Mouse (Mus musculus) E14TG2a.4 (cell line): ENCODE results near the gene Chek2.
"Not testable (repeated sequence)": the region's sequence is repeated elsewhere in the genome, so short reads cannot be mapped to it uniquely, and the experiment has no call there.

Experiments used
- H3K27me3 ChIP-seq: 2 replicates; pipeline ENCODE4 v1.6.1; 2014; ENCODE audit warnings: low read length, control low read depth; ENCODE audit not compliant: insufficient read depth
- H3K36me3 ChIP-seq: 2 replicates; pipeline ENCODE4 v1.6.1; 2014; ENCODE audit warnings: low read length, control low read depth; ENCODE audit not compliant: insufficient read depth
- H3K4me1 ChIP-seq: replicated peaks from 2 replicates; pipeline ENCODE4 v1.6.1; 2014; ENCODE audit warnings: low read depth, low read length, control low read depth
- H3K4me3 ChIP-seq: replicated peaks from 2 replicates; pipeline ENCODE4 v1.5.1; 2014; ENCODE audit warnings: mild to moderate bottlenecking, low read length
- H3K9me3 ChIP-seq: 2 replicates; pipeline ENCODE4 v1.6.1; 2014; ENCODE audit warnings: low read length, control low read depth
- CTCF ChIP-seq: conservative IDR thresholded peaks from 2 replicates; pipeline ENCODE4 v1.5.1; 2014; ENCODE audit warnings: low read length
- NANOG ChIP-seq: IDR thresholded peaks from 2 replicates; pipeline ENCODE4 v1.6.1; 2014; ENCODE audit warnings: borderline replicate concordance, low read length, mixed read lengths
- POU5F1 ChIP-seq: IDR thresholded peaks from 2 replicates; pipeline ENCODE4 v1.6.1; 2014; ENCODE audit warnings: low read length, borderline replicate concordance

Chek2 gene

DNA sequence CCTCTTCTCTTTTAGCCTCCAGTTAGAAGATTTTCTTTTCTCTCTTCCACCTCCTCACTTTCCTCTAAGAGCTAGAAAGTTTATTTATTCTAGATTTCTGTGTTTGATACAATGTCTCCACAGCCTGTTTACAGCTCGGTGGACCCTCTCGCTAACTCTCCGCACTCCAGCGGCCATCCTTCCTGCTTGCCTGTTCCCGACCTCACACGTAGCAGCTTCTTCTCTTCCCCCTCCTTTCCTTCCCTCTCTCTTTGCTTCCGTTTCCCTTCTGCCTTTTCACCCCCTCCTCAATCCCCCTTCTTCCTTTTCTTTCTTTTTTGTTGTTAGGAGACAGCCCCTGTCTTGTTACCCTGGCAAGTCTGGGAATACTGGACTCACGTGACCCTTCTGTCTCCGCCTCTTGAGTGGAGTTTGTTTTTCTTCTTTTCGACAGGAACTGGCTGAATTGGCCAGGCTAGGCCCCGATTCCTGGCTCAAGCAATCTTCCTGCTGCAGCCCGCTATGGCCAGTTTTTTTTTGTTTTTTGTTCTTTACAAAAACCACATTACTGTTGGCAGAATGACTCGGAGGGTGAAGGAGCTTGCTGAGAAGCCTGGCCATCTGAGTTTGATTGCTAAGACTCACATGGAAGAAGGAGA is 19.4 kb downstream of the Chek2 start:
- Histone ChIP-seq H3K36me3 (peaks cover 100% of the 10 kb centered on the region), H3K4me3 (no peak overlapping the region), H3K9me3 (no peaks in the 10 kb centered on the region), H3K27me3 (no peaks in the 10 kb centered on the region), H3K4me1 (peaks cover 26% of the 10 kb centered on the region)
- no peak for TF ChIP-seq NANOG
- no peak for TF ChIP-seq POU5F1
- TF ChIP-seq CTCF: no peak

DNA sequence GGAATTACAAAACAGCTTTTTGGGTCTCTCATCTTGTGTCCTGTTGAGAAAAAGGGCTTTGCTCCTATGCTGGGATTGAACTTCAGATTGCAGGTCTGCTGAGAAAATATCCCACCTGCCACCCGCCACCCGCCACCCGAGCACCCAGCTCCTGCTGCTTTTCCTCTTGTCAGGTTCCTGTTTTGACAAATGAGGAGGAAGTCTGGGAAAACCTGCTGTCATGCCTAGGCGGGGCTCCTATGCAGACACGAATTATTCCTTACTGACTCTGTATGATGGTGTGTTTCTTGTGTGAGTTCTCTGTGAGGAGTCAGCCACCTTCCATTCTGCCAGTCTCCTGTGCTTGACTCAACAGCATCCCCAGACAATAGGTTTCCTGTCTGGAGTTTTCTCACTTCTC is 20.7 kb downstream of the Chek2 start:
- H3K4me3 ChIP-seq: no peak overlapping the region
- no peaks in the 10 kb centered on the region for H3K9me3 ChIP-seq
- TF ChIP-seq CTCF (no peak), POU5F1 (no peak), NANOG (no peak)
- no peaks in the 10 kb centered on the region for H3K27me3 ChIP-seq
- H3K36me3 ChIP-seq: peaks cover 98% of the 10 kb centered on the region
- peaks cover 26% of the 10 kb centered on the region for H3K4me1 ChIP-seq

DNA sequence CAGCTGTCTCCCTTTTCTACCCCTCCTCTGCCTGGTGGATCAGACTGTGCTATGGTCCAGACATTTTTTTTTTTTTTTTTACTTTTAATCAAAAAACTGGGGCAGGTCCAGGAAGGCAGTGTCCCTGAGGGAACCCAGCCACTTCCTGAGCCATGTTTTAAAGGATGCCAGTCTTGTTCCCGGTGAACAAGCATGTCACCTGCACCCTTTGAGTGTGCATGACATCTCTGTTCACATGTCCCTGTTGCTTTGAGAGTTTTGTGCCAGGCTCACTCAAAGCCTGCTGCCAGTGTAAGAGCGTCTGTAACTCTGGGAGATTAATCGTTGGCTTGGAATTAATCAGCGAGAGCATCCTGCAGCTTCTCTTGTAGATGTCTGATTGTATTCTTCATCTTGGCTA is 28.7 kb downstream of the Chek2 start:
- Histone ChIP-seq H3K27me3 (no peaks in the 10 kb centered on the region), H3K4me3 (no peak overlapping the region), H3K36me3 (peaks cover 94% of the 10 kb centered on the region), H3K4me1 (peaks cover 11% of the 10 kb centered on the region), H3K9me3 (no peaks in the 10 kb centered on the region)
- TF ChIP-seq NANOG (no peak), CTCF (no peak), POU5F1 (no peak)

DNA sequence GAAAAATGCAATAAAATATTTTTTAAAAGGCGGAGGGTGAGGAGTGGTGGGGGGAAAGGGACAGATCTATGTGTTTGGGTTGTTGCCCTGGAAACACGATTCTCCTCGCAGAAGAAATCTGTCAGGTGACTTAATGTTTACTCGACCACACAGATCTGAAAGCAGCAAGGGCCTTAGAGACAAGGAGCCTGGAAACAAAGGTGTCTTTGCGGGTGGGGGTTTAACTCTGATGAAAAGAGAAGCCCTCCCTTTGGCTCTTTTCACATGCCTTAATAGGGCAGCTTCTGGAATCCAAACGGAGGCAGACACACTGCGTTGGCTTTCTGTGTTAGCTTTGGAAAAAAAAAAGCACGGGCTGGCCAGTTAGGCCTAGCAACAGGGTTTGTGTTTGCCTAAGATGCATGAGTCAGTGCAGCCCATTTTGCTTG is 29.5 kb downstream of the Chek2 start:
- peaks cover 94% of the 10 kb centered on the region for H3K36me3 ChIP-seq
- TF ChIP-seq CTCF (no peak), NANOG (no peak), POU5F1 (no peak)

DNA sequence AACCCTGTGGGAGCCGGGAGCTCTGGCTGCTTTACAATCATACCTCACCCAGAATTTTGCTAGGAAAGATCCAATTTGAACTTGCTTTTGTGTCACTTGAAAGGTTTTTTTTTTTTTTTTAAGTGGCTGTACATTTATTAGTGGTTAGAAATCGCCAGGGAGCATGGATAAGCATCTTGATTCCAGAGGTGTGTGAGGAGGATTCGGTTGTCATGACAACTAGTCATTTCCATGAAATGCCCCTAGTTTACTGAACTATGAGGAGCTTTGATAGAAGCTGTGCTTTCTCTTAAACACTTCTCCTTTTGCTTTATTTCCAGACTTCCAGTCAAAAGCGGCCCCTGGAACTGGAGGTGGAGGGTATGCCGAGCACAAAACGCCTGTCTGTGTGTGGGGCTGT is 33.4 kb downstream of the Chek2 start:
- no peak overlapping the region for H3K4me3 ChIP-seq
- TF ChIP-seq CTCF: no peak
- TF ChIP-seq POU5F1: no peak
- no peak for TF ChIP-seq NANOG

More for the DNA sequence above, 29.5 kb downstream of the Chek2 start:
- Histone ChIP-seq H3K9me3 (no peaks in the 10 kb centered on the region), H3K27me3 (no peaks in the 10 kb centered on the region), H3K4me3 (no peak overlapping the region), H3K4me1 (peaks cover 11% of the 10 kb centered on the region)

DNA sequence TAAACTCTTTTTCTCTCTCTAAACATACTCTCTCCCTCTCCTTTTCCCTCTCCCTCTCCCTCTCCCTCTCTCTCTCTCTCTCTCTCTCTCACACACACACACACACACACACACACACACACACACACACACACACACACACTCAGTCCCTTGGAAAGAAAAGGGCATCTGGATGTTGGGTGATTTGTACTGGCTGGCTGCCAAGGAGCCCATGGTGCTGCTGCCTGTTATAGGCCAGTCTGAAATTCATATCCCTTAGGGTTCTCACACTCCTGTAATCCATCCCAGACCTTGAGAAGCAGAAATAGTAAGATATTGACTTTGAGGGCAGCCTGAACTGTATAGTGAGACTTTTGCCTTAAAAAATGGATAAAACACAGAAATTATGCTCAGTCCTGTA is 34.9 kb downstream of the Chek2 start:
- H3K36me3 ChIP-seq: peaks cover 64% of the 10 kb centered on the region
- H3K27me3 ChIP-seq: no peaks in the 10 kb centered on the region
- H3K4me1 ChIP-seq: peaks cover 37% of the 10 kb centered on the region
- H3K9me3 ChIP-seq: no peaks in the 10 kb centered on the region
- no peak overlapping the region for H3K4me3 ChIP-seq
- no peak for TF ChIP-seq POU5F1
- TF ChIP-seq NANOG: no peak
- TF ChIP-seq CTCF: no peak

More for the DNA sequence above, 33.4 kb downstream of the Chek2 start:
- peaks cover 38% of the 10 kb centered on the region for H3K4me1 ChIP-seq
- no peaks in the 10 kb centered on the region for H3K9me3 ChIP-seq
- H3K27me3 ChIP-seq: no peaks in the 10 kb centered on the region
- H3K36me3 ChIP-seq: peaks cover 78% of the 10 kb centered on the region

DNA sequence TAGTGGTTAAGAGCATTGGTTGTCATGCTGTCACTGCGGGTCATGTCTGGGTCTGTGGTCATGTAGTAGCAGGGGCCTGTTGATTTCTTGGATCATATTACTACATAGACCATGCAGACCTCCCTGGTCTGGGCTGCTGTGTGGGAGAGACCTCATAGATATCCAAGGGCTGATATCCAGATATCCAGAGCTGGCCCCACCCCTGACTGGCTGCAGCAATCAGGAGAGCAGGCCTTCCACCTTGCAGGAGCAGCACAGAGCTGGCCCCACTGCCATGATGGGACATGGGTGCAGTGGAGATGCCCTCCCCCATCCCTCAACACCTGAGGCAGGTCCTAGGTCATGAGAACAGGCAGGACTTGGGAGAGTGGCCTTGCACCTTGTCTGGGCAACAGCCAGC is 35.5 kb downstream of the Chek2 start:
- TF ChIP-seq POU5F1 (no peak), CTCF (no peak), NANOG (no peak)
- Histone ChIP-seq H3K27me3 (peaks cover 2% of the 10 kb centered on the region; the same call in 1 of the 2 replicates), H3K4me3 (no peak overlapping the region), H3K9me3 (no peaks in the 10 kb centered on the region), H3K36me3 (peaks cover 58% of the 10 kb centered on the region), H3K4me1 (peaks cover 40% of the 10 kb centered on the region)

DNA sequence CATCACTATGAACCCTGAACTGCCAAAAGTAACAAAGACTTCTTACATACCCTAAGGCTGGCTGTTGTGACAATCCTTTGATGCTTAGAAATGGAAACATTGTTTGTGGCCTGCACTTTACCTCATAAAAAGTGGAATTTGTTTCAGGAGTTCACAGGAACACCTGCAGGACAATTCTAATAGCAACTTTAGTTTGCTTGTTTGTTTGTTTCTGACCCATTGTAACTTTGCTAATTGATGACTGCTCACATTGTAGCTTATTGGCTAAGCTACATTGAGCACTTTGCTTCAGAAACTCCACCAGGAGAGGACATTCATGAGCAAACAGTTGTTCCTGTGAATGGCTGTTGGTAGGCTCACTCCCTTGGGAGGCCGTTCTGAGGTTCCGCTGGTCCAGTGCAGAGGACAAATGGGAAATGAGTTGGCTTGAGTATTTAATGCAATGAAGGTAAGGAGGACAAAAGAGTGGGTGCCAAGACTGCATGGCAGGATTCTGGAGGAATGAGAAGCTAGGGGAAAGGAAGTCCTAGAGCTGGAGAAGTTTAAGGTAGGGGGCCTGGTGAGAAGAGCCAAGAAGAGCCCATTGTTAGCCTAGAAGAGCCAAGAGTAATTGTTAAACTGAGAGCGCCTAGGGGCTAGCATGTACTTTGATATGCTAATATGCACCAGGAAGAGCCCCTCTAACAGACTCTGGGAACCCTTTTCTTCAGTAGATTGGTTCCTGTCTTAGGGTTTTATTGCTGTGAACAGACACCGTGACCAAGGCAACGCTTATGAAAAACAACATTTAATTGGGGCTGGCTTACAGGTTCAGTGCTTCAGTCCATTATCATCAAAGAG is 38.1 kb downstream of the Chek2 start:
- Histone ChIP-seq H3K36me3 (peaks cover 32% of the 10 kb centered on the region), H3K9me3 (no peaks in the 10 kb centered on the region), H3K4me3 (no peak overlapping the region), H3K4me1 (peaks cover 44% of the 10 kb centered on the region), H3K27me3 (peaks cover 6% of the 10 kb centered on the region; the same call in 1 of the 2 replicates)
- TF ChIP-seq CTCF (no peak), POU5F1 (no peak), NANOG (no peak)

DNA sequence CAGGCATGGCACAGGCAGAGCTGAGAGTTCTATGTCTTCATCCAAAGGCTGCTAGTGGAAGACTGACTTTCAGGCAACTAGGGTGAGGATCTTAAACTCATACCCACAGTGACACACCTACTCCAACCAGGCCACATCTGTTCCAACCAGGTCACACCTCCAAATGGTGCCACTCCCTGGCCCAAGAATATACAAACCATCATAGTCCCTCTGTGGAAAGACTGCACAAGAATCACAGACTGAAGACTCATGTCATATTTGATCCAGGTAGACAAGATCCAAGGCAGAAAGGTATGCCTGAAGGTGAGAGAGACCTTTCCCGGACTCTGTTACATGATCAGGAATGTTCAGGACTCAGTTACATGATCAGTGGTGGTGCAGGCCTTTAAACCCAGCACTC is 38.7 kb downstream of the Chek2 start:
- Histone ChIP-seq H3K36me3 (peaks cover 26% of the 10 kb centered on the region), H3K4me3 (peak overlapping the region; percentile 90; the same call in 1 of the 2 replicates), H3K4me1 (peaks cover 44% of the 10 kb centered on the region)
- not testable (repeated sequence) for H3K27me3 ChIP-seq, H3K9me3 ChIP-seq
